Mouse (Mus musculus): ENCODE data around the gene Ctf2. TPM values are rescaled to one million over a fixed set of nuclear protein-coding genes. Genes with fewer than 3 reads are reported as not detected.
A peak's percentile ranks its signal among the peaks of the same experiment; 100 is the strongest.

Gene Ctf2
- total and polyA plus RNA-seq, 2 experiments from 2014 or later: not detected

GRCm38 (mm10) chr7:127689626-127690280, 42.2 kb downstream of the Ctf2 start:
- H3K4me2 ChIP-seq (ENCODE audit: low read depth, low read length): no peak overlapping the region
- H3K36me3 ChIP-seq (ENCODE audit: insufficient read depth, low read length): no peaks in the 10 kb centered on the region; the same call in 1 of the 2 replicates
- DNase-seq (ENCODE audit: low spot score) (no peak), ATAC-seq (no peak)
- TF ChIP-seq CTCF (IDR thresholded peaks at IDR 0.05; ENCODE audit: low read depth): no peak
- no peaks in the 10 kb centered on the region for H3K4me1 ChIP-seq (ENCODE audit: insufficient read depth, low read length)
- H3K9me3 ChIP-seq (ENCODE audit: low read length): no peaks in the 10 kb centered on the region
- no peaks in the 10 kb centered on the region for H3K27me3 ChIP-seq (ENCODE audit: insufficient read depth, low read length)
- H3K9ac ChIP-seq (replicated peaks; ENCODE audit: low read length): no peak overlapping the region
- 66% methylated on average over 9 of the region's 9 CpGs for WGBS
- H3K4me3 ChIP-seq (ENCODE audit: low read length): no peak overlapping the region
- H3K27ac ChIP-seq: no peak overlapping the region

GRCm38 (mm10) chr7:127688935-127689334, 43.0 kb downstream of the Ctf2 start:
- Histone ChIP-seq H3K27me3 (ENCODE audit: insufficient read depth, low read length) (no peaks in the 10 kb centered on the region), H3K4me1 (ENCODE audit: insufficient read depth, low read length) (no peaks in the 10 kb centered on the region), H3K9me3 (ENCODE audit: low read length) (no peaks in the 10 kb centered on the region), H3K27ac (no peak overlapping the region), H3K4me3 (ENCODE audit: low read length) (no peak overlapping the region), H3K9ac (replicated peaks; ENCODE audit: low read length) (no peak overlapping the region), H3K4me2 (ENCODE audit: low read depth, low read length) (no peak overlapping the region), H3K36me3 (ENCODE audit: insufficient read depth, low read length) (no peaks in the 10 kb centered on the region)
- DNase-seq (ENCODE audit: low spot score) (no peak), ATAC-seq (no peak)
- TF ChIP-seq CTCF (IDR thresholded peaks at IDR 0.05; ENCODE audit: low read depth): no peak
- WGBS: 88% methylated on average over 7 of the region's 7 CpGs

GRCm38 (mm10) chr7:127686740-127687449, 45.1 kb downstream of the Ctf2 start:
- ATAC-seq: no peak

GRCm38 (mm10) chr7:127685304-127686018, 46.5 kb downstream of the Ctf2 start:
- H3K9ac ChIP-seq (replicated peaks; ENCODE audit: low read length): no peak overlapping the region
- WGBS: 58% methylated on average over 14 of the region's 14 CpGs
- H3K4me1 ChIP-seq (ENCODE audit: insufficient read depth, low read length): no peaks in the 10 kb centered on the region
- H3K36me3 ChIP-seq (ENCODE audit: insufficient read depth, low read length): no peaks in the 10 kb centered on the region
- no peak overlapping the region for H3K27ac ChIP-seq
- no peak overlapping the region for H3K4me2 ChIP-seq (ENCODE audit: low read depth, low read length)
- DNase-seq (ENCODE audit: low spot score) (peak; percentile 28), ATAC-seq (no peak)
- TF ChIP-seq CTCF (IDR thresholded peaks at IDR 0.05; ENCODE audit: low read depth): no peak
- no peaks in the 10 kb centered on the region for H3K27me3 ChIP-seq (ENCODE audit: insufficient read depth, low read length)
- H3K4me3 ChIP-seq (ENCODE audit: low read length): no peak overlapping the region
- H3K9me3 ChIP-seq (ENCODE audit: low read length): no peaks in the 10 kb centered on the region

More at GRCm38 (mm10) chr7:127686740-127687449, 45.1 kb downstream of the Ctf2 start:
- Histone ChIP-seq H3K27ac (no peak overlapping the region), H3K9ac (replicated peaks; ENCODE audit: low read length) (no peak overlapping the region), H3K4me1 (ENCODE audit: insufficient read depth, low read length) (no peaks in the 10 kb centered on the region), H3K36me3 (ENCODE audit: insufficient read depth, low read length) (no peaks in the 10 kb centered on the region), H3K27me3 (ENCODE audit: insufficient read depth, low read length) (no peaks in the 10 kb centered on the region), H3K9me3 (ENCODE audit: low read length) (no peaks in the 10 kb centered on the region), H3K4me3 (ENCODE audit: low read length) (no peak overlapping the region), H3K4me2 (ENCODE audit: low read depth, low read length) (no peak overlapping the region)
- WGBS: 81% methylated on average over 11 of the region's 11 CpGs
- TF ChIP-seq CTCF (IDR thresholded peaks at IDR 0.05; ENCODE audit: low read depth): no peak
- DNase-seq (ENCODE audit: low spot score): no peak

- no peak overlapping the region for H3K4me3 ChIP-seq (ENCODE audit: low read length)
- H3K27me3 ChIP-seq (ENCODE audit: insufficient read depth, low read length): no peaks in the 10 kb centered on the region
- no peaks in the 10 kb centered on the region for H3K4me1 ChIP-seq (ENCODE audit: insufficient read depth, low read length)
Measured at GRCm38 (mm10) chr7:127681888-127682553, 49.9 kb downstream of the Ctf2 start.

GRCm38 (mm10) chr7:127680541-127680940, 51.4 kb downstream of the Ctf2 start:
- Histone ChIP-seq H3K36me3 (ENCODE audit: insufficient read depth, low read length) (no peaks in the 10 kb centered on the region), H3K4me1 (ENCODE audit: insufficient read depth, low read length) (no peaks in the 10 kb centered on the region), H3K4me3 (ENCODE audit: low read length) (no peak overlapping the region), H3K27ac (no peak overlapping the region), H3K9ac (replicated peaks; ENCODE audit: low read length) (no peak overlapping the region), H3K27me3 (ENCODE audit: insufficient read depth, low read length) (no peaks in the 10 kb centered on the region), H3K4me2 (ENCODE audit: low read depth, low read length) (no peak overlapping the region), H3K9me3 (ENCODE audit: low read length) (no peaks in the 10 kb centered on the region)
- WGBS: 89% methylated on average over 13 of the region's 13 CpGs
- no peak for TF ChIP-seq CTCF (IDR thresholded peaks at IDR 0.05; ENCODE audit: low read depth)
- no peak for DNase-seq (ENCODE audit: low spot score)
- ATAC-seq: no peak

More at GRCm38 (mm10) chr7:127681888-127682553, 49.9 kb downstream of the Ctf2 start:
- Histone ChIP-seq H3K9ac (replicated peaks; ENCODE audit: low read length) (no peak overlapping the region), H3K27ac (no peak overlapping the region), H3K4me2 (ENCODE audit: low read depth, low read length) (no peak overlapping the region), H3K36me3 (ENCODE audit: insufficient read depth, low read length) (no peaks in the 10 kb centered on the region), H3K9me3 (ENCODE audit: low read length) (no peaks in the 10 kb centered on the region)
- WGBS: 83% methylated on average over 8 of the region's 8 CpGs
- no peak for TF ChIP-seq CTCF (IDR thresholded peaks at IDR 0.05; ENCODE audit: low read depth)
- no peak for DNase-seq (ENCODE audit: low spot score)
- ATAC-seq: no peak
